Mouse (Mus musculus) lung, postnatal 0 days (tissue): ENCODE measurements around the gene Btg2.

Experiments
- CTCF ChIP-seq: IDR thresholded peaks from 2 replicates; pipeline ENCODE4 v1.5.1; 2016; ENCODE audit warnings: antibody characterized with exemption, mild to moderate bottlenecking
- EP300 ChIP-seq: IDR thresholded peaks from 2 replicates; pipeline ENCODE4 v1.6.1; 2016; ENCODE audit warnings: antibody characterized with exemption, mild to moderate bottlenecking, control low read depth

GRCm38 (mm10) chr1:134120179-134120578 is 41.3 kb upstream of the Btg2 start:
- TF ChIP-seq CTCF (peak; percentile 92), EP300 (no peak)
